Mouse (Mus musculus): ENCODE measurements at regions not wholly inside any gene's neighbourhood (a gene's known extent, or its start where the extent isn't known, plus 50 kb on each side); places are given as distances from the start of the nearest gene placed in this dataset.

DNA sequence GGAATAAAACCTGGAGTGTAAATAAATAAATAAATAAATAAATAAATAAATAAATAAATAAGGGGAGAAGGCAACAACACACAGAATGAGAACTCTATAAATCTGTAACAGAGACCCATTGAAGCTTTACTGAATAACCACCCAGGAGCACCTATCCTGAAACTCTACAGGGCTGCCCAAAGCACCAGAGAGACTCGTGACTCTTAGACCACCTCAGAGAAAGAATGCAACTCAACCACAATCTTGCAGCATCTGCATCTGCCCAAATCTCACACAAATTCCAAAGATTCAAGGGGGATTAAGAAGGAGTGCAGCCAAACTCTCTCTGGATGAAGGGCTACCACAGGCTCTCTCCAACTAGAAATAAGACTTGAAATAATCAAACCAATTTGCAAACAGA lies 264.5 kb downstream of the Dkk2 start:
- Histone ChIP-seq H3K27me3 (ENCODE audit: control insufficient read depth, insufficient read depth, low read length) (no peaks in the 10 kb centered on the region), H3K9ac (ENCODE audit: low read depth, low read length) (no peak overlapping the region), H3K4me3 (ENCODE audit: low read depth, low read length) (no peak overlapping the region), H3K4me2 (replicated peaks; ENCODE audit: low read depth, low read length) (no peak overlapping the region), H3K27ac (ENCODE audit: low read depth, low read length) (no peak overlapping the region), H3K9me3 (ENCODE audit: control insufficient read depth, low read length) (no peaks in the 10 kb centered on the region), H3K36me3 (ENCODE audit: control insufficient read depth, insufficient read depth, low read length) (no peaks in the 10 kb centered on the region), H3K4me1 (replicated peaks; ENCODE audit: control insufficient read depth, insufficient read depth, low read length) (no peaks in the 10 kb centered on the region)
- WGBS: 70% methylated on average over 1 of the region's 1 CpGs
- DNase-seq (ENCODE audit: low spot score): no peak
- ATAC-seq (ENCODE audit: low FRiP score): no peak

DNA sequence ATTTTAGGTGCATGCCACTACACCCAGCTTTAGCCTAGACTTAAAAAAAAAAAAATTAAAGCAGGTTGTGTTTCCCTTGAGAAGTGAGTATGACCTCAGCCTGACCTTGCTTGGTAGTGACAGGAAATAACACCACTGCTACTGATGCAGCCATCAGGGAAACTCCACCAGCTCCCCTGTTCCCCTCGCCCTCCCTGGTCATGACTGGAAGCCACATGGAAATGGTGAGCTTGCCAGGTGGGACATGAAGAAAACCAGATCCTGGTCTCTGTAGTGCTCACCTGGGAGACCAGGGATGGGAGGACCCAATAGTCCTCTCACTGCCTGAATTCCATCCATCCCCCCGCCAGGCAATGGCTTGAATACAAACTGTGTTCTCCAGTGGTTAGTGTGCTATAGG lies 268.1 kb downstream of the Dkk2 start:
- H3K4me2 ChIP-seq (replicated peaks; ENCODE audit: low read depth, low read length): no peak overlapping the region
- H3K9me3 ChIP-seq (ENCODE audit: control insufficient read depth, low read length): no peaks in the 10 kb centered on the region
- DNase-seq (ENCODE audit: low spot score) (no peak), ATAC-seq (ENCODE audit: low FRiP score) (no peak)
- no peaks in the 10 kb centered on the region for H3K27me3 ChIP-seq (ENCODE audit: control insufficient read depth, insufficient read depth, low read length)
- no peak overlapping the region for H3K27ac ChIP-seq (ENCODE audit: low read depth, low read length)
- no peak overlapping the region for H3K9ac ChIP-seq (ENCODE audit: low read depth, low read length)
- H3K36me3 ChIP-seq (ENCODE audit: control insufficient read depth, insufficient read depth, low read length): no peaks in the 10 kb centered on the region
- no peak overlapping the region for H3K4me3 ChIP-seq (ENCODE audit: low read depth, low read length)
- WGBS: 73% methylated on average over 2 of the region's 2 CpGs
- no peaks in the 10 kb centered on the region for H3K4me1 ChIP-seq (replicated peaks; ENCODE audit: control insufficient read depth, insufficient read depth, low read length)

DNA sequence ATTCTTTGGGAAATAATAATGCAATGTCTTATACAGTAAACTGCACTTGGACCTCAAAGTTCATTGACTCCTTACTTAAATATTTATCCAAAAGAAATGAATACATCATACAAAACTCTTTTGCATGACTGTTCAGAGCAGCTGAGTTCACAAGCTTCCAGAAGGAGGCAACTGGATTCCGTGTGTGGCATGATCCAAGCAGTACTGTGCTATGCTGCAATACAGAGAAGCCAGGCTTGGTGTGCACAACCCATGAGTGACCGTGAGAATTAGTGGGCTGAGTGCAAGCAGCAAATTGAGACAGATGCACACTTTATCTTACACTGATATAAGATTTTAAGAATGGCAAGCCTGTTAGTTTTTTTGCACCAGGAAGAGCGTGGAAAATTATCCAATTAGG lies 270.0 kb upstream of the Gimd1 start:
- H3K4me3 ChIP-seq (ENCODE audit: low read depth, low read length): no peak overlapping the region
- ATAC-seq (ENCODE audit: low FRiP score): no peak
- no peaks in the 10 kb centered on the region for H3K9me3 ChIP-seq (ENCODE audit: control insufficient read depth, low read length)
- no peaks in the 10 kb centered on the region for H3K4me1 ChIP-seq (replicated peaks; ENCODE audit: control insufficient read depth, insufficient read depth, low read length)
- no peaks in the 10 kb centered on the region for H3K36me3 ChIP-seq (ENCODE audit: control insufficient read depth, insufficient read depth, low read length)
- no peak for DNase-seq (ENCODE audit: low spot score)
- H3K27ac ChIP-seq (ENCODE audit: low read depth, low read length): no peak overlapping the region
- no peaks in the 10 kb centered on the region for H3K27me3 ChIP-seq (ENCODE audit: control insufficient read depth, insufficient read depth, low read length)
- no peak overlapping the region for H3K9ac ChIP-seq (ENCODE audit: low read depth, low read length)
- H3K4me2 ChIP-seq (replicated peaks; ENCODE audit: low read depth, low read length): no peak overlapping the region
- WGBS: 89% methylated on average over 3 of the region's 3 CpGs

DNA sequence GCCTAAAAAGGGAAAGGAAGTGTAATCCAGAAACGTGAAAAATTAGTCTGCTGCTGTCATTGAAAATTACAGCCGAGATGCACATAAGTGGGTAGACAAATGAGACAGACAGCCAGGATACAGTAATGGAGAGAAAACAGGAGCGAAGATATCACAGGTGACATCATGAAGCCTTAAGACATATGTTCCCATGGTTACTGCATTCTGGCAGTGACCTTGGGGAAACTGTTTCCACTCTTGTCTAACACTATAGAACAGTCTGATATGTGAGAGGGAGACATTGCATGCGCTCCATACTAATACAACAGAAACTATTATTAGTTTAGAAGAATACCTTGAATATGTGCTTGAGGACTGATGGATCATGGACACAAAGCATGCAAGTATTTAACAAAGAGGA lies 254.0 kb upstream of the Gimd1 start:
- DNase-seq (ENCODE audit: low spot score) (no peak), ATAC-seq (ENCODE audit: low FRiP score) (no peak)
- Histone ChIP-seq H3K27ac (ENCODE audit: low read depth, low read length) (no peak overlapping the region), H3K9ac (ENCODE audit: low read depth, low read length) (no peak overlapping the region), H3K27me3 (ENCODE audit: control insufficient read depth, insufficient read depth, low read length) (no peaks in the 10 kb centered on the region), H3K4me1 (replicated peaks; ENCODE audit: control insufficient read depth, insufficient read depth, low read length) (no peaks in the 10 kb centered on the region), H3K9me3 (ENCODE audit: control insufficient read depth, low read length) (no peaks in the 10 kb centered on the region), H3K4me3 (ENCODE audit: low read depth, low read length) (no peak overlapping the region), H3K36me3 (ENCODE audit: control insufficient read depth, insufficient read depth, low read length) (no peaks in the 10 kb centered on the region), H3K4me2 (replicated peaks; ENCODE audit: low read depth, low read length) (no peak overlapping the region)
- 89% methylated on average over 4 of the region's 4 CpGs for WGBS

DNA sequence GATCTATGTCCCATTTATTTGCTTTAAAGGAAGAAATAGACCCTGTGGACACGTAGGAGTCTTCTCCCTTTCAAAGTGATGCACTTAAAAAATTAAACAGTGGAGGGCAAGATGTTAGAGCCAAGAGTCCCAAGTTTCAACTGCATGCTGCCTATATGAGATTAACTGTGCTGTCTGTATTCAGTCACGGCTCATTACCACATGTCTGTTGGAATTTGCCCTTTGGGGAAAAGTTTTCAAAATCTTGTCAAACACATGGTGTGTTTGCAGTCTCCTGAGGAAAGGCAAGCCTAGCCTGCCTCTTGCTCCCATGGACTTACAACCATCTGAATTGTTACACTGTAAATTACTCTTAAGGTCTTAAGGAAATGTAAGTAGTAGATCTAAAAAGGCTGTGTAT lies 211.9 kb upstream of the Gimd1 start:
- H3K27ac ChIP-seq (ENCODE audit: low read depth, low read length): no peak overlapping the region
- no peaks in the 10 kb centered on the region for H3K4me1 ChIP-seq (replicated peaks; ENCODE audit: control insufficient read depth, insufficient read depth, low read length)
- no peak overlapping the region for H3K4me2 ChIP-seq (replicated peaks; ENCODE audit: low read depth, low read length)
- H3K9me3 ChIP-seq (ENCODE audit: control insufficient read depth, low read length): no peaks in the 10 kb centered on the region
- no peaks in the 10 kb centered on the region for H3K27me3 ChIP-seq (ENCODE audit: control insufficient read depth, insufficient read depth, low read length)
- DNase-seq (ENCODE audit: low spot score) (no peak), ATAC-seq (ENCODE audit: low FRiP score) (no peak)
- no peak overlapping the region for H3K9ac ChIP-seq (ENCODE audit: low read depth, low read length)
- no peak overlapping the region for H3K4me3 ChIP-seq (ENCODE audit: low read depth, low read length)
- WGBS: 64% methylated on average over 2 of the region's 2 CpGs
- H3K36me3 ChIP-seq (ENCODE audit: control insufficient read depth, insufficient read depth, low read length): no peaks in the 10 kb centered on the region

GRCm38 (mm10) chr3:132425819-132426671 lies 203.6 kb upstream of the Gimd1 start:
- Histone ChIP-seq H3K36me3 (ENCODE audit: control insufficient read depth, insufficient read depth, low read length) (no peaks in the 10 kb centered on the region), H3K9me3 (ENCODE audit: control insufficient read depth, low read length) (no peaks in the 10 kb centered on the region), H3K27me3 (ENCODE audit: control insufficient read depth, insufficient read depth, low read length) (no peaks in the 10 kb centered on the region), H3K27ac (ENCODE audit: low read depth, low read length) (no peak overlapping the region), H3K9ac (ENCODE audit: low read depth, low read length) (no peak overlapping the region), H3K4me3 (ENCODE audit: low read depth, low read length) (no peak overlapping the region), H3K4me2 (replicated peaks; ENCODE audit: low read depth, low read length) (no peak overlapping the region), H3K4me1 (replicated peaks; ENCODE audit: control insufficient read depth, insufficient read depth, low read length) (no peaks in the 10 kb centered on the region)
- DNase-seq (ENCODE audit: low spot score): no peak
- 67% methylated on average over 11 of the region's 11 CpGs for WGBS
- ATAC-seq (ENCODE audit: low FRiP score): no peak

DNA sequence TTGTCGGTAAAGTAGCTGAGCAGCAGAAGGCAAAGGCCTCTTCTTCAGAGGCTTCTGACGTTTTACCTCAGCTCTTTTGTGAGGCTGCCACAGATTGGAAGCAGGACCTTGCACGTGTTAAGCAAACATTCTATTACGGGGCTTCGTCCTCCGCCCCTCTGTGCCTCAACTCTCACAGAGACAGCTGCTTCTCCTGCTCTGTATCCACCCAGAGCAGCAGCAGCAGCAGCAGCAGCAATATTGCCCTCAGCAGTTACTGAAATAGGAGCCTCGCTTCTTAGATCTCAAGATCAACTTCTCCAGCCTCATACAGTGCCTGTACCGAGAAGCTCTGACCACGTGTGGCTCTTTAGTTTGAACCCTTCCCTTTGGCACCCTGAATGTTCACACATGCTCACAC lies 202.4 kb upstream of the Gimd1 start:
- H3K9me3 ChIP-seq (ENCODE audit: control insufficient read depth, low read length): no peaks in the 10 kb centered on the region
- H3K36me3 ChIP-seq (ENCODE audit: control insufficient read depth, insufficient read depth, low read length): no peaks in the 10 kb centered on the region
- DNase-seq (ENCODE audit: low spot score) (no peak), ATAC-seq (ENCODE audit: low FRiP score) (no peak)
- no peaks in the 10 kb centered on the region for H3K4me1 ChIP-seq (replicated peaks; ENCODE audit: control insufficient read depth, insufficient read depth, low read length)
- H3K27ac ChIP-seq (ENCODE audit: low read depth, low read length): no peak overlapping the region
- H3K4me3 ChIP-seq (ENCODE audit: low read depth, low read length): no peak overlapping the region
- no peaks in the 10 kb centered on the region for H3K27me3 ChIP-seq (ENCODE audit: control insufficient read depth, insufficient read depth, low read length)
- H3K4me2 ChIP-seq (replicated peaks; ENCODE audit: low read depth, low read length): no peak overlapping the region
- no peak overlapping the region for H3K9ac ChIP-seq (ENCODE audit: low read depth, low read length)
- 62% methylated on average over 9 of the region's 9 CpGs for whole genome bisulfite sequencing

DNA sequence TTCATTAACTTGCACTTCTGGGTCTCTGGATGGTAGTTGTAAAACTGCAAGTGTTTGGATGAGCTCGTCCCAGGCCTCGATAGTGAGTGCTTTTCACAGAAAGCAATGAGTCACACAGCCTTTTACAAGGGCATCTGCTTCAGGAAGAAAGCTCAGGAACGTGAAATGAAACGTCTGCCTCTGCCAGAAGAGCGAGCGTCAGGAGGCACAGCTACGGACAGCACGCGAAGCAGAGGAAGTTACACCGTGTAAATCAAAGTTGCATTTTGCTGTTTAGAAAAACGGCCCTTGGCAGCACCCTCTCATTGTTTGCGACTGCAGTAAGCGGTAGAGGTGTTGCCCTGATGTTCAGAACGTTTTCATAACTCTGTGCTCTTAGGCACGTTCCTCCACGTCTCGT lies 201.5 kb upstream of the Gimd1 start:
- Histone ChIP-seq H3K9ac (ENCODE audit: low read depth, low read length) (no peak overlapping the region), H3K9me3 (ENCODE audit: control insufficient read depth, low read length) (no peaks in the 10 kb centered on the region), H3K4me2 (replicated peaks; ENCODE audit: low read depth, low read length) (no peak overlapping the region), H3K36me3 (ENCODE audit: control insufficient read depth, insufficient read depth, low read length) (no peaks in the 10 kb centered on the region), H3K27ac (ENCODE audit: low read depth, low read length) (no peak overlapping the region), H3K4me3 (ENCODE audit: low read depth, low read length) (no peak overlapping the region), H3K4me1 (replicated peaks; ENCODE audit: control insufficient read depth, insufficient read depth, low read length) (no peaks in the 10 kb centered on the region), H3K27me3 (ENCODE audit: control insufficient read depth, insufficient read depth, low read length) (no peaks in the 10 kb centered on the region)
- no peak for ATAC-seq (ENCODE audit: low FRiP score)
- no peak for DNase-seq (ENCODE audit: low spot score)
- WGBS: 93% methylated on average over 17 of the region's 17 CpGs

GRCm38 (mm10) chr3:132431805-132432204 lies 197.8 kb upstream of the Gimd1 start:
- H3K9ac ChIP-seq (ENCODE audit: low read depth, low read length): no peak overlapping the region
- H3K4me3 ChIP-seq (ENCODE audit: low read depth, low read length): no peak overlapping the region
- DNase-seq (ENCODE audit: low spot score) (no peak), ATAC-seq (ENCODE audit: low FRiP score) (no peak)
- H3K9me3 ChIP-seq (ENCODE audit: control insufficient read depth, low read length): no peaks in the 10 kb centered on the region
- no peaks in the 10 kb centered on the region for H3K36me3 ChIP-seq (ENCODE audit: control insufficient read depth, insufficient read depth, low read length)
- H3K4me2 ChIP-seq (replicated peaks; ENCODE audit: low read depth, low read length): no peak overlapping the region
- no peaks in the 10 kb centered on the region for H3K4me1 ChIP-seq (replicated peaks; ENCODE audit: control insufficient read depth, insufficient read depth, low read length)
- H3K27me3 ChIP-seq (ENCODE audit: control insufficient read depth, insufficient read depth, low read length): no peaks in the 10 kb centered on the region
- no peak overlapping the region for H3K27ac ChIP-seq (ENCODE audit: low read depth, low read length)
